Mouse (Mus musculus) macrophage (primary cell): ENCODE data around the gene Gm10666. TPM values are rescaled to one million over a fixed set of nuclear protein-coding genes. Genes with fewer than 3 reads are reported as not detected.
"Not testable (repeated sequence)": the region's sequence is repeated elsewhere in the genome, so short reads cannot be mapped to it uniquely, and the experiment has no call there.

Experiments
- H3K27ac ChIP-seq: fragments of 350-480 bp; formaldehyde crosslinking; 2 replicates; pipeline ENCODE4 v1.9.0; 2021
- H3K36me3 ChIP-seq: fragments of 350-480 bp; formaldehyde crosslinking; 2 replicates; pipeline ENCODE4 v1.9.0; 2021; ENCODE audit errors: inconsistent target
- H3K4me3 ChIP-seq: fragments of 350-480 bp; formaldehyde crosslinking; 2 replicates; pipeline ENCODE4 v1.9.0; 2021; ENCODE audit errors: inconsistent target
- H3K79me2 ChIP-seq: fragments of 350-480 bp; formaldehyde crosslinking; 2 replicates; pipeline ENCODE4 v1.9.0; 2021; ENCODE audit errors: inconsistent target
- WGBS: methylation state at CpG from one replicate; pipeline ENCODE4 v1.1.7; 2026; ENCODE audit warnings: inconsistent platforms; ENCODE audit not compliant: missing documents; 5-methylcytosine and 5-hydroxymethylcytosine counted together
- polyA plus RNA-seq: library from polyadenylated mRNA; stranded (reverse); fragments of 250-400 nt; gene quantifications from 3 replicates; pipeline ENCODE4 v1.2.4, GENCODE M21; 2018; ENCODE audit warnings: inconsistent platforms
- total RNA-seq, 78 experiments: library from RNA; depleted of rRNA; stranded (reverse); fragments of 250-400 nt; gene quantifications; 1 replicate in 9 of 78; 2 replicates in 24 of 78; 3 replicates in 43 of 78; 4 replicates in 2 of 78; pipeline ENCODE4 v1.2.4; 2018; ENCODE audit warnings: inconsistent platforms in 56 of 78

The Gm10666 gene
- not detected for total RNA-seq (2018; cell fraction: chromatin; rRNA removed)
- total RNA-seq (2018; cell fraction: cytosol; rRNA removed) = not detected
- not detected for total RNA-seq (2018; cell fraction: nucleus; rRNA removed)
- not detected in 3 replicates for polyA plus RNA-seq

DNA sequence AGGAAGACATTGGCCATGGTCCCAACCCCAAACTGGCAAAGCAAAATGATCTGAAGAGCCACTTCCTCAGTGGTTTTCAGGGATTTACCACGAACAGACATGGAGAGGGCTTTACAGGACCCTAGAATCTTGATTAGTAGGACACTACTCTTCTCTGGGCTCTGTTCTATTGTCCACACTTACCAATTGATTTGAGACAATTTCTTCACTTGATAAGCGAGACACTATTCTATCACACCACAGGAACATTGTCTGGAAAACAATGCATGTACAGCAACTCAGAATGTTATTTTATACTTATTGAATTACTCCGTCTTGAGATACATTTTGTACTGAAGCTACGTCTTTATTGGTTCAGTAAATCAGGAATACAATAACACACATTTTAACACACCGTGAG, at the start of gene Gm10666:
Gene Gm10666 (minus strand): TSS at position 101 of the 400 bp plus-strand sequence.
- no CpG with 5 or more reads among the region's 5 CpGs for WGBS
- H3K36me3 ChIP-seq, H3K4me3 ChIP-seq, H3K27ac ChIP-seq, H3K79me2 ChIP-seq: not testable (repeated sequence)

DNA sequence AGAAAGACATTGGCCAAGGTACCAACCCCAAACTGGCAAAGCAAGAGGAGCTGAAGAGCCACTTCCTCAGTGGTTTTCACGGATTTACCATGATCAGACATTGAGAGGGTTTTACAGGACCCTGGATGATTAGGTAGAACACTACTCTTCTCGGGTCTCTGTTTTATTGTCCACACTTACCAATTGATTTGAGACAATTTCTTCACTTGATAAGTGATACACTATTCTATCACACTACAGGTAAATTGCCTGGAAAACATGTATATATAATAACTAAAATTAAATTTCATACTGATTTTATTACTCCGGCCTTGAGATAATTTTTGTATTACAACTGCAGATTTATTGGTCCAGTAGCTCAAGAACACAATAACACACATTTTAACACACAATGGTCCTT, 29.4 kb upstream of the Gm10666 start, which contains the start of gene Vmn1r142:
Gene Vmn1r142 (minus strand): TSS at position 101 of the 400 bp plus-strand sequence.
- H3K4me3 ChIP-seq, H3K36me3 ChIP-seq, H3K27ac ChIP-seq, H3K79me2 ChIP-seq: not testable (repeated sequence)
- no CpG with 5 or more reads among the region's 3 CpGs for WGBS

DNA sequence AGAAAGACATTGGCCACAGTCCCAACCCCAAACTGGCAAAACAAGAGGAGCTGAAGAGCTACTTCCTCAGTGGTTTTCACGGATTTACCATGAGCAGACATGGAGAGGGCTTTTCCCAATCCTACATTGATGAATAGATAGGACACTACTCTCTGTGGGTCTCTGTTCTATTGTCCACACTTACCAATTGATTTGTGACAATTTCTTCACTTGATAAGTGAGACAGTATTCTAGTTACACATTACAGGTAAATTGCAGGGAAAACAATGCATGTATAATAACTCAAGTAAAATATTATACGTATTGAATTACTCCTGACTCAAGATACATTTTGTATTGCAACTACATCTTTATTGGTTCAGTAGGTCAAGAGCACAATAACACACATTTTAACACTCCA, 16.4 kb downstream of the Gm10666 start, which contains the start of gene Gm16451:
Gene Gm16451 (minus strand): TSS at position 101 of the 400 bp plus-strand sequence.
- not testable (repeated sequence) for H3K4me3 ChIP-seq, H3K79me2 ChIP-seq, H3K36me3 ChIP-seq, H3K27ac ChIP-seq
- WGBS = no CpG with 5 or more reads among the region's 2 CpGs

Other genes with a start within 250 kb of the Gm10666 start
- not detected in 3 replicates for gene Gm5891, start 213.4 kb downstream of the Gm10666 start, polyA plus RNA-seq
- gene Vmn1r137, start 140.2 kb downstream of the Gm10666 start, polyA plus RNA-seq = not detected in 3 replicates
- not detected in 3 replicates for gene Vmn1r138, start 105.8 kb downstream of the Gm10666 start, polyA plus RNA-seq
- not detected in 3 replicates for gene Gm6176, start 78.4 kb downstream of the Gm10666 start, polyA plus RNA-seq
- not detected in 3 replicates for gene Vmn1r139, start 65.7 kb downstream of the Gm10666 start, polyA plus RNA-seq
- gene Gm16451, start 16.5 kb downstream of the Gm10666 start, polyA plus RNA-seq = not detected in 3 replicates
- gene Vmn1r142, start 29.3 kb upstream of the Gm10666 start, polyA plus RNA-seq = not detected in 3 replicates
- gene Vmn1r143, start 54.6 kb upstream of the Gm10666 start, polyA plus RNA-seq = not detected in 3 replicates
- not detected in 3 replicates for gene Gm8653, start 66.5 kb upstream of the Gm10666 start, polyA plus RNA-seq
- not detected in 3 replicates for gene Gm8453, start 94.7 kb upstream of the Gm10666 start, polyA plus RNA-seq
- not detected in 3 replicates for gene Gm4187, start 195.0 kb upstream of the Gm10666 start, polyA plus RNA-seq
- gene Gm8660, start 236.3 kb upstream of the Gm10666 start, polyA plus RNA-seq = not detected in 3 replicates